Mouse (Mus musculus): ENCODE data around the gene Ccl3. TPM values are rescaled to one million over a fixed set of nuclear protein-coding genes. Genes with fewer than 3 reads are reported as not detected.

Gene Ccl3
- polyA plus RNA-seq, 2 experiments, result 1.1 to 1.2 TPM

- H3K27ac ChIP-seq, result no peak overlapping the region
- no peaks in the 10 kb centered on the region for H3K4me1 ChIP-seq (replicated peaks; ENCODE audit: control insufficient read depth in 2 of 2, insufficient read depth in 2 of 2, low read length in 1 of 2)
- H3K4me3 ChIP-seq (ENCODE audit: insufficient read depth in 1 of 2, low read depth in 2 of 2, low read length in 2 of 2), result no peak overlapping the region
- no peak overlapping the region for H3K9ac ChIP-seq (replicated peaks)
- DNase-seq (ENCODE audit: low read depth in 3 of 3, low spot score in 3 of 3) (no peak), ATAC-seq (ENCODE audit: insufficient read depth) (no peak)
- H3K9me3 ChIP-seq (ENCODE audit: control insufficient read depth, low read length), result no peaks in the 10 kb centered on the region
- TF ChIP-seq EP300 (IDR thresholded peaks at IDR 0.05; ENCODE audit: low read depth), result no peak
- no peak for TF ChIP-seq CTCF (IDR thresholded peaks at IDR 0.05; ENCODE audit: low read depth)
- 34% methylated on average over 5 of the region's 5 CpGs for WGBS (ENCODE audit: insufficient replicate concordance)
- no peaks in the 10 kb centered on the region for H3K36me3 ChIP-seq (replicated peaks; ENCODE audit: control insufficient read depth, insufficient read depth, low read depth)
- no peak overlapping the region for H3K4me2 ChIP-seq (ENCODE audit: low read depth)
- H3K27me3 ChIP-seq (ENCODE audit: control insufficient read depth, insufficient read depth, low read length), result no peaks in the 10 kb centered on the region
Measured at GRCm38 (mm10) chr11:83618238-83618637, 30.9 kb downstream of the Ccl3 start.

DNA sequence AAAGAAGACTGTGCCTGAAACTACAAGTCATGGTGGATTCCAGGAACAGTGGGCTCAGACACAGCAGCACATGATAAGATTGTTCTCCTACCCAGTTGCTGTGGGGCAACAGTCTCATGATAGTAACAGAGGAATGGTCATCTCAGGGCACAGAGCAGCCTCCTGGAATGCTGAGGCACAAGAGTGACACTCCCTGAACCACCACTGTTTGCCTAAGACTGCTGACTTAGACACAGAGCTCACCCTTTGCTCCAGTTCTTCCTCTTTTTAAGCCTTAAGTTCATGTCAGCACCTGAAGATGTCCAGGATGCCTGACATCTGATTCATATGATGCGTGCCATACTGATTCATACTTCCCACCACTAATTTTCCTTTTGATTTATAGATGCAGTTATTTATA lies 32.6 kb downstream of the Ccl3 start:
- no peak for DNase-seq (ENCODE audit: low read depth in 3 of 3, low spot score in 3 of 3)
- TF ChIP-seq EP300 (IDR thresholded peaks at IDR 0.05; ENCODE audit: low read depth) (no peak), CTCF (IDR thresholded peaks at IDR 0.05; ENCODE audit: low read depth) (no peak)
- Histone ChIP-seq H3K9ac (replicated peaks) (no peak overlapping the region), H3K4me1 (replicated peaks; ENCODE audit: control insufficient read depth in 2 of 2, insufficient read depth in 2 of 2, low read length in 1 of 2) (no peaks in the 10 kb centered on the region), H3K27ac (no peak overlapping the region), H3K36me3 (replicated peaks; ENCODE audit: control insufficient read depth, insufficient read depth, low read depth) (no peaks in the 10 kb centered on the region), H3K4me3 (ENCODE audit: insufficient read depth in 1 of 2, low read depth in 2 of 2, low read length in 2 of 2) (no peak overlapping the region), H3K9me3 (ENCODE audit: control insufficient read depth, low read length) (no peaks in the 10 kb centered on the region), H3K27me3 (ENCODE audit: control insufficient read depth, insufficient read depth, low read length) (no peaks in the 10 kb centered on the region), H3K4me2 (ENCODE audit: low read depth) (no peak overlapping the region)
- WGBS (ENCODE audit: insufficient replicate concordance), result 51% methylated on average over 1 of the region's 1 CpGs
- ATAC-seq (ENCODE audit: insufficient read depth), result no peak

DNA sequence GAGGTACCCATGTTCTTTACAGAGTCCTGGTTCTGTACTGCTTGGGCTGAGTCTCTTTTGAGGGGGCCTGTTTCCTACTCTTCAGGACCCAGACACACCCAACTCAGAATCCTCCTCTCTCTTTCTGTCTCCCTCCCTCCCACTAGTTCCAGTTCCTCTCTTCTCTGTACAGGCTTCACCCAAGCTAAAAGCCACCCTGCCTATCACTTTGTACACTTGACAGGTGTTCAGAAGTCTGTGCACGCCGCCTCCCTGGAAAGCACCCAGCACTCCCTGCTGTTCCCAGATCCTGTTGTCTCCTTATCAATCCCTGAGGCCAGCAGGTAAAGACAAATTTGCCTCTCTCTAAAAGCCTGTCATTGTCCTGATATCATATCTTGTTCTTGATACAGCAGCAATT lies 38.3 kb downstream of the Ccl3 start:
- H3K9ac ChIP-seq (replicated peaks), result no peak overlapping the region
- TF ChIP-seq EP300 (IDR thresholded peaks at IDR 0.05; ENCODE audit: low read depth) (no peak), CTCF (IDR thresholded peaks at IDR 0.05; ENCODE audit: low read depth) (no peak)
- no peak overlapping the region for H3K4me2 ChIP-seq (ENCODE audit: low read depth)
- no peak overlapping the region for H3K4me3 ChIP-seq (ENCODE audit: insufficient read depth in 1 of 2, low read depth in 2 of 2, low read length in 2 of 2)
- no peaks in the 10 kb centered on the region for H3K36me3 ChIP-seq (replicated peaks; ENCODE audit: control insufficient read depth, insufficient read depth, low read depth)
- no peak for ATAC-seq (ENCODE audit: insufficient read depth)
- H3K27ac ChIP-seq, result no peak overlapping the region
- WGBS (ENCODE audit: insufficient replicate concordance), result 42% methylated on average over 2 of the region's 2 CpGs
- no peaks in the 10 kb centered on the region for H3K27me3 ChIP-seq (ENCODE audit: control insufficient read depth, insufficient read depth, low read length)
- DNase-seq (ENCODE audit: low read depth in 3 of 3, low spot score in 3 of 3), result no peak
- H3K9me3 ChIP-seq (ENCODE audit: control insufficient read depth, low read length), result no peaks in the 10 kb centered on the region
- H3K4me1 ChIP-seq (replicated peaks; ENCODE audit: control insufficient read depth in 2 of 2, insufficient read depth in 2 of 2, low read length in 1 of 2), result no peaks in the 10 kb centered on the region

DNA sequence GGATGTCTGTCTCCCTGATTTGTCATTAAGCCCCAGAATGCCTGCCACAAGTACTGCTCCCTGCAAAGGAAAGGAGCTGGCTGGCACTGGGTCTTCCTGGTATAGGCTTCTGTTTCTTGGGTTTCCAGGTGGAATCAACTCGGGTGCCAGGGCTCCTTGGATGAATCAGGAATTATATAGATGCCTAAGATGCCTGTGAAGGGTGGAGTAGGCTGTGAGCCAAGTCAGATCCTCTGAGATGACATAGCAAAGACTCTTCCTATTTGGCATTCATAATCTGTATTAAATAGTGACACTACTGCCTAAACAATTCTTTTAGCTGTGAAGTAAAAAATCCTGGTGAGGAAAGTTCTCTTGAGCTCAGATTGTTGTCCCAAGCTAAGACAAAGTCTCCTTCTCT lies 42.8 kb downstream of the Ccl3 start:
- DNase-seq (ENCODE audit: low read depth in 3 of 3, low spot score in 3 of 3) (no peak), ATAC-seq (ENCODE audit: insufficient read depth) (no peak)
- Histone ChIP-seq H3K27ac (no peak overlapping the region), H3K4me3 (ENCODE audit: insufficient read depth in 1 of 2, low read depth in 2 of 2, low read length in 2 of 2) (no peak overlapping the region), H3K4me1 (replicated peaks; ENCODE audit: control insufficient read depth in 2 of 2, insufficient read depth in 2 of 2, low read length in 1 of 2) (no peaks in the 10 kb centered on the region), H3K27me3 (ENCODE audit: control insufficient read depth, insufficient read depth, low read length) (no peaks in the 10 kb centered on the region), H3K4me2 (ENCODE audit: low read depth) (no peak overlapping the region), H3K9me3 (ENCODE audit: control insufficient read depth, low read length) (no peaks in the 10 kb centered on the region), H3K36me3 (replicated peaks; ENCODE audit: control insufficient read depth, insufficient read depth, low read depth) (no peaks in the 10 kb centered on the region), H3K9ac (replicated peaks) (no peak overlapping the region)
- WGBS (ENCODE audit: insufficient replicate concordance), result 21% methylated on average over 1 of the region's 1 CpGs
- no peak for TF ChIP-seq CTCF (IDR thresholded peaks at IDR 0.05; ENCODE audit: low read depth)
- TF ChIP-seq EP300 (IDR thresholded peaks at IDR 0.05; ENCODE audit: low read depth), result no peak

- 59% methylated on average over 3 of the region's 3 CpGs for WGBS (ENCODE audit: insufficient replicate concordance)
- Histone ChIP-seq H3K9me3 (ENCODE audit: control insufficient read depth, low read length) (no peaks in the 10 kb centered on the region), H3K4me3 (ENCODE audit: insufficient read depth in 1 of 2, low read depth in 2 of 2, low read length in 2 of 2) (no peak overlapping the region), H3K36me3 (replicated peaks; ENCODE audit: control insufficient read depth, insufficient read depth, low read depth) (no peaks in the 10 kb centered on the region), H3K27me3 (ENCODE audit: control insufficient read depth, insufficient read depth, low read length) (no peaks in the 10 kb centered on the region), H3K27ac (no peak overlapping the region), H3K4me2 (ENCODE audit: low read depth) (no peak overlapping the region), H3K4me1 (replicated peaks; ENCODE audit: control insufficient read depth in 2 of 2, insufficient read depth in 2 of 2, low read length in 1 of 2) (no peaks in the 10 kb centered on the region), H3K9ac (replicated peaks) (no peak overlapping the region)
- DNase-seq (ENCODE audit: low read depth in 3 of 3, low spot score in 3 of 3) (no peak), ATAC-seq (ENCODE audit: insufficient read depth) (no peak)
- TF ChIP-seq CTCF (IDR thresholded peaks at IDR 0.05; ENCODE audit: low read depth) (no peak), EP300 (IDR thresholded peaks at IDR 0.05; ENCODE audit: low read depth) (no peak)
Measured at GRCm38 (mm10) chr11:83605535-83605934, 43.6 kb downstream of the Ccl3 start.

Data from liver, embryonic 14.5 days (tissue).